Mouse (Mus musculus) myocyte (in vitro differentiated cells): ENCODE data around the gene Ciart. TPM values are rescaled to one million over a fixed set of nuclear protein-coding genes. Genes with fewer than 3 reads are reported as not detected.

ENCODE experiments used
- H3K27me3 ChIP-seq: one replicate; pipeline ENCODE4 v1.6.1; 2011; ENCODE audit not compliant: control insufficient read depth, insufficient read depth, insufficient read length
- H3K36me3 ChIP-seq: one replicate; pipeline ENCODE4 v1.6.1; 2011; ENCODE audit not compliant: control insufficient read depth, insufficient read depth
- H3K4me2 ChIP-seq: one replicate; pipeline ENCODE4 v1.6.1; 2011; ENCODE audit warnings: low read depth, control low read depth
- H3K4me3 ChIP-seq: one replicate; pipeline ENCODE4 v1.5.1; 2011; ENCODE audit warnings: mild to moderate bottlenecking, control low read depth, moderate library complexity
- H3K79me2 ChIP-seq: one replicate; pipeline ENCODE4 v1.6.1; 2011; ENCODE audit not compliant: control insufficient read depth, insufficient read depth
- H3ac ChIP-seq: one replicate; pipeline ENCODE4 v1.6.1; 2011; ENCODE audit not compliant: control insufficient read depth, insufficient read length
- CEBPB ChIP-seq: IDR thresholded peaks from 2 replicates; pipeline ENCODE4 v1.6.1; 2011; ENCODE audit warnings: mild to moderate bottlenecking, moderate library complexity; ENCODE audit not compliant: poor library complexity, insufficient read depth, severe bottlenecking
- E2F4 ChIP-seq: IDR thresholded peaks from one replicate; pipeline ENCODE4 v1.6.1; 2011; ENCODE audit warnings: mild to moderate bottlenecking, control low read depth, moderate library complexity; ENCODE audit not compliant: insufficient read depth
- MAX ChIP-seq: IDR thresholded peaks from one replicate; pipeline ENCODE4 v1.6.1; 2011; ENCODE audit warnings: low read depth, mild to moderate bottlenecking, control low read depth
- MYOD1 ChIP-seq, 3 experiments: IDR thresholded peaks; one replicate each; pipeline ENCODE4 v1.6.1; 2011; ENCODE audit warnings: control low read depth in 2 of 3, low read depth in 2 of 3, mild to moderate bottlenecking in 2 of 3, moderate library complexity in 1 of 3; ENCODE audit not compliant: insufficient read length in 2 of 3, control insufficient read depth in 1 of 3
- MYOG ChIP-seq, 3 experiments: IDR thresholded peaks; one replicate each; pipeline ENCODE4 v1.6.1; 2011; ENCODE audit warnings: control low read depth in 2 of 3, low read depth in 2 of 3, mild to moderate bottlenecking in 2 of 3; ENCODE audit not compliant: insufficient read length in 2 of 3, control insufficient read depth in 1 of 3, insufficient read depth in 1 of 3
- POLR2A ChIP-seq: IDR thresholded peaks from one replicate; pipeline ENCODE4 v1.6.1; 2011; ENCODE audit warnings: low read depth, mild to moderate bottlenecking, control low read depth, moderate library complexity; ENCODE audit not compliant: insufficient read length
- POLR2AphosphoS2 ChIP-seq: IDR thresholded peaks from one replicate; pipeline ENCODE4 v1.6.1; 2011; ENCODE audit warnings: low read depth, control low read depth; ENCODE audit not compliant: insufficient read length
- REST ChIP-seq: IDR thresholded peaks from one replicate; pipeline ENCODE4 v1.6.1; 2011; ENCODE audit warnings: mild to moderate bottlenecking, control low read depth, moderate library complexity; ENCODE audit not compliant: insufficient read depth, insufficient read length
- SRF ChIP-seq: IDR thresholded peaks from one replicate; pipeline ENCODE4 v1.6.1; 2011; ENCODE audit warnings: low read depth; ENCODE audit not compliant: control insufficient read depth, insufficient read length
- TCF12 ChIP-seq: IDR thresholded peaks from one replicate; pipeline ENCODE4 v1.6.1; 2011; ENCODE audit warnings: mild to moderate bottlenecking, control low read depth; ENCODE audit not compliant: poor library complexity, insufficient read depth, severe bottlenecking
- TCF3 ChIP-seq: IDR thresholded peaks from one replicate; pipeline ENCODE4 v1.6.1; 2011; ENCODE audit warnings: low read depth, control low read depth; ENCODE audit not compliant: insufficient read length
- USF1 ChIP-seq: IDR thresholded peaks from one replicate; pipeline ENCODE4 v1.6.1; 2011; ENCODE audit warnings: low read depth, mild to moderate bottlenecking, control low read depth, moderate library complexity
- polyA plus RNA-seq: library from polyadenylated mRNA; unstranded; fragments of >200 nt; fragmentation: generic; extraction: Trizol; gene quantifications from one replicate; pipeline ENCODE4 v1.2.1, GENCODE M21; 2012; ENCODE audit warnings: missing spikeins

The Ciart gene
- polyA plus RNA-seq, 1 experiment: 22.4 TPM

GRCm38 (mm10) chr3:95871392-95871867 lies 10.6 kb downstream of the Ciart start, which contains the start of gene Mrps21:
Gene Mrps21 (minus strand): TSS chr3:95871519.
- Histone ChIP-seq H3K36me3 (no peaks in the 10 kb centered on the region), H3K79me2 (peaks cover 22% of the 10 kb centered on the region), H3K4me2 (peak within 1 kb of the TSS; percentile 85), H3K4me3 (peak within 1 kb of the TSS; percentile 93), H3ac (peak within 1 kb of the TSS; percentile 43), H3K27me3 (no peaks in the 10 kb centered on the region)
- TF ChIP-seq MAX (no peak), TCF3 (no peak), E2F4 (no peak), MYOD1 (IDR thresholded peaks at IDR 0.05; ENCODE audit: control insufficient read depth in 1 of 3, insufficient read length in 2 of 3, low read depth in 2 of 3) (no peak), USF1 (no peak), CEBPB (no peak), POLR2A (peak; percentile 96), TCF12 (no peak), MYOG (IDR thresholded peaks at IDR 0.05; ENCODE audit: control insufficient read depth in 1 of 3, insufficient read depth in 1 of 3, insufficient read length in 2 of 3, low read depth in 2 of 3) (no peak), SRF (no peak), REST (peak; percentile 20), POLR2AphosphoS2 (peak; percentile 95)

- Histone ChIP-seq H3K79me2 (peaks cover 22% of the 10 kb centered on the region), H3K27me3 (no peaks in the 10 kb centered on the region), H3K4me3 (peak overlapping the region; percentile 93), H3K36me3 (no peaks in the 10 kb centered on the region), H3ac (peak overlapping the region; percentile 43), H3K4me2 (peak overlapping the region; percentile 85)
- TF ChIP-seq MYOD1 (IDR thresholded peaks at IDR 0.05; ENCODE audit: control insufficient read depth in 1 of 3, insufficient read length in 2 of 3, low read depth in 2 of 3) (no peak), CEBPB (no peak), POLR2A (no peak), TCF12 (no peak), USF1 (no peak), E2F4 (no peak), REST (no peak), SRF (no peak), MAX (no peak), MYOG (IDR thresholded peaks at IDR 0.05; ENCODE audit: control insufficient read depth in 1 of 3, insufficient read depth in 1 of 3, insufficient read length in 2 of 3, low read depth in 2 of 3) (no peak)
Measured at GRCm38 (mm10) chr3:95870976-95871375, 11.1 kb downstream of the Ciart start.

- Histone ChIP-seq H3ac (no peak overlapping the region), H3K27me3 (no peaks in the 10 kb centered on the region), H3K36me3 (no peaks in the 10 kb centered on the region), H3K4me3 (no peak overlapping the region), H3K4me2 (no peak overlapping the region), H3K79me2 (peaks cover 16% of the 10 kb centered on the region)
- TF ChIP-seq E2F4: no peak
- TF ChIP-seq USF1: no peak
- TF ChIP-seq SRF: no peak
- TF ChIP-seq REST: no peak
- no peak for TF ChIP-seq TCF3
- no peak for TF ChIP-seq TCF12
- no peak for TF ChIP-seq CEBPB
- no peak for TF ChIP-seq POLR2AphosphoS2
Measured at GRCm38 (mm10) chr3:95867408-95867807, 14.6 kb downstream of the Ciart start.

DNA sequence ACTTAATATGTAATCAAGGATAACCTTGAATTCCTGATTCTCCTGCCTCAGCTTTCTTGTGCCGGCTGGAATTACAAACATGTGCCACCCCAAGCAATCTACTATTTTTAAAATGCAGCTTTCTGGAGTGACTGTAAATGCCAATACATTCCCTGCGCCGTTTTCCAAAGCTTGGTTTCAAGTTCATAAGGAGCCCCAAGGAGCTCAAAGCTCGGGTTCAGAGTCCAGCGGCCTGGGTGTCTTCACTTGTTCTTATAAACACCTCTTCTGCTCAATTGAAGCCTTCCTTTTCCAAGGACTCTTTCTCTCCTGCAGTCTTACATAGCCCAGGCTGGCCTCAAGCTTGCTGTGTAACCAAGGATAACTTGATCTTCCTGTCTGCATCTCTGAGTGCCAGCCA lies 16.0 kb downstream of the Ciart start:
- no peaks in the 10 kb centered on the region for H3K27me3 ChIP-seq
- no peak overlapping the region for H3ac ChIP-seq
- H3K36me3 ChIP-seq: no peaks in the 10 kb centered on the region
- no peak for TF ChIP-seq MYOG (IDR thresholded peaks at IDR 0.05; ENCODE audit: control insufficient read depth in 1 of 3, insufficient read depth in 1 of 3, insufficient read length in 2 of 3, low read depth in 2 of 3)
- no peak for TF ChIP-seq TCF12
- TF ChIP-seq POLR2A: no peak
- no peak for TF ChIP-seq USF1
- no peak for TF ChIP-seq POLR2AphosphoS2
- no peak for TF ChIP-seq MAX
- no peak for TF ChIP-seq MYOD1 (IDR thresholded peaks at IDR 0.05; ENCODE audit: control insufficient read depth in 1 of 3, insufficient read length in 2 of 3, low read depth in 2 of 3)
- no peak for TF ChIP-seq SRF
- TF ChIP-seq TCF3: no peak
- TF ChIP-seq CEBPB: no peak
- no peak for TF ChIP-seq REST
- no peak overlapping the region for H3K4me2 ChIP-seq
- no peak overlapping the region for H3K4me3 ChIP-seq
- H3K79me2 ChIP-seq: peaks cover 10% of the 10 kb centered on the region

GRCm38 (mm10) chr3:95865571-95865970 lies 16.5 kb downstream of the Ciart start:
- no peak for TF ChIP-seq CEBPB
- no peak for TF ChIP-seq MAX
- H3K36me3 ChIP-seq: no peaks in the 10 kb centered on the region

More at GRCm38 (mm10) chr3:95865571-95865970, 16.5 kb downstream of the Ciart start:
- Histone ChIP-seq H3ac (no peak overlapping the region), H3K27me3 (no peaks in the 10 kb centered on the region), H3K4me2 (no peak overlapping the region), H3K4me3 (no peak overlapping the region), H3K79me2 (peaks cover 5% of the 10 kb centered on the region)
